Mouse (Mus musculus) hindbrain, embryonic 13.5 days (tissue): ENCODE data around the gene Cadm1. TPM values are rescaled to one million over a fixed set of nuclear protein-coding genes. Genes with fewer than 3 reads are reported as not detected.

Experiments used
- ATAC-seq: fragments of 200-750 bp; cut with Nextera tagmentation; 2 replicates; pipeline ENCODE4 v1.8.0; 2017; ENCODE audit warnings: moderate TSS enrichment; ENCODE audit not compliant: low FRiP score
- H3K27ac ChIP-seq: fragments of 300-500 bp; sonication (generic); 2 replicates; pipeline ENCODE4 v1.5.1; 2015; ENCODE audit warnings: inconsistent platforms, mild to moderate bottlenecking, moderate library complexity
- H3K27me3 ChIP-seq: fragments of 300-500 bp; sonication (generic); 2 replicates; pipeline ENCODE4 v1.6.1; 2015; ENCODE audit warnings: mild to moderate bottlenecking, inconsistent platforms
- H3K36me3 ChIP-seq: fragments of 300-500 bp; sonication (generic); 2 replicates; pipeline ENCODE4 v1.6.1; 2015; ENCODE audit warnings: mild to moderate bottlenecking, inconsistent platforms
- H3K4me1 ChIP-seq: fragments of 300-500 bp; sonication (generic); replicated peaks from 2 replicates; pipeline ENCODE4 v1.6.1; 2015; ENCODE audit warnings: inconsistent platforms
- H3K4me2 ChIP-seq: fragments of 300-500 bp; sonication (generic); 2 replicates; pipeline ENCODE4 v1.6.1; 2015; ENCODE audit warnings: inconsistent platforms, mild to moderate bottlenecking, moderate library complexity
- H3K4me3 ChIP-seq: fragments of 300-500 bp; sonication (generic); 2 replicates; pipeline ENCODE4 v1.5.1; 2015; ENCODE audit warnings: mild to moderate bottlenecking, inconsistent platforms
- H3K9ac ChIP-seq: fragments of 300-500 bp; sonication (generic); 2 replicates; pipeline ENCODE4 v1.6.1; 2015; ENCODE audit warnings: mild to moderate bottlenecking, inconsistent platforms
- H3K9me3 ChIP-seq: fragments of 300-500 bp; sonication (generic); 2 replicates; pipeline ENCODE4 v1.6.1; 2016; ENCODE audit warnings: inconsistent platforms
- WGBS: fragments of 180-500 bp; shearing (Covaris S2); methylation state at CpG from one replicate; pipeline ENCODE4 v1.1.7; 2015; 5-methylcytosine and 5-hydroxymethylcytosine counted together
- polyA plus RNA-seq: library from polyadenylated mRNA; unstranded; fragments of >200 nt; fragmentation: Nextera tagmentation; extraction: Ambion mirVana; gene quantifications from 2 replicates; pipeline ENCODE4 v1.2.1, GENCODE M21; 2015

Cadm1 gene
- polyA plus RNA-seq, 1 experiment from 2014 or later = 180 TPM

- H3K4me3 ChIP-seq = no peak overlapping the region
- peaks cover 68% of the 10 kb centered on the region for H3K4me1 ChIP-seq
- 74% methylated on average over 4 of the region's 4 CpGs for WGBS
- no peak overlapping the region for H3K4me2 ChIP-seq
- no peak overlapping the region for H3K9ac ChIP-seq
- no peaks in the 10 kb centered on the region for H3K36me3 ChIP-seq
- no peaks in the 10 kb centered on the region for H3K9me3 ChIP-seq
- ATAC-seq = no peak
- H3K27me3 ChIP-seq = no peaks in the 10 kb centered on the region
- H3K27ac ChIP-seq = no peak overlapping the region
Observed at GRCm38 (mm10) chr9:47616391-47616790, 86.4 kb downstream of the Cadm1 start.

GRCm38 (mm10) chr9:47619501-47620029 is 89.6 kb downstream of the Cadm1 start:
- no peak overlapping the region for H3K27ac ChIP-seq
- peaks cover 79% of the 10 kb centered on the region for H3K4me1 ChIP-seq
- H3K36me3 ChIP-seq = no peaks in the 10 kb centered on the region
- H3K4me3 ChIP-seq = no peak overlapping the region
- no peak overlapping the region for H3K4me2 ChIP-seq
- H3K9me3 ChIP-seq = no peaks in the 10 kb centered on the region
- ATAC-seq = no peak
- H3K9ac ChIP-seq = no peak overlapping the region
- 69% methylated on average over 8 of the region's 8 CpGs for WGBS
- H3K27me3 ChIP-seq = no peaks in the 10 kb centered on the region

GRCm38 (mm10) chr9:47623447-47624445 is 93.8 kb downstream of the Cadm1 start:
- Histone ChIP-seq H3K27me3 (no peaks in the 10 kb centered on the region), H3K9ac (no peak overlapping the region), H3K9me3 (no peaks in the 10 kb centered on the region), H3K27ac (peak overlapping the region; percentile 12; the same call in 1 of the 2 replicates), H3K36me3 (no peaks in the 10 kb centered on the region), H3K4me2 (no peak overlapping the region), H3K4me1 (peaks cover 42% of the 10 kb centered on the region), H3K4me3 (no peak overlapping the region)
- no peak for ATAC-seq
- 55% methylated on average over 12 of the region's 12 CpGs for WGBS

GRCm38 (mm10) chr9:47624565-47625520 is 94.9 kb downstream of the Cadm1 start:
- Histone ChIP-seq H3K27ac (no peak overlapping the region), H3K9ac (no peak overlapping the region), H3K4me3 (no peak overlapping the region), H3K4me1 (peaks cover 36% of the 10 kb centered on the region), H3K4me2 (no peak overlapping the region), H3K9me3 (no peaks in the 10 kb centered on the region), H3K27me3 (no peaks in the 10 kb centered on the region), H3K36me3 (no peaks in the 10 kb centered on the region)
- 88% methylated on average over 17 of the region's 17 CpGs for WGBS
- no peak for ATAC-seq

GRCm38 (mm10) chr9:47625621-47626210 is 95.7 kb downstream of the Cadm1 start:
- no peak overlapping the region for H3K4me2 ChIP-seq
- H3K27ac ChIP-seq = no peak overlapping the region
- no peak overlapping the region for H3K4me3 ChIP-seq
- no peak overlapping the region for H3K9ac ChIP-seq
- no peaks in the 10 kb centered on the region for H3K9me3 ChIP-seq
- no peaks in the 10 kb centered on the region for H3K36me3 ChIP-seq
- 93% methylated on average over 7 of the region's 7 CpGs for WGBS
- ATAC-seq = no peak
- H3K4me1 ChIP-seq = peaks cover 36% of the 10 kb centered on the region
- H3K27me3 ChIP-seq = no peaks in the 10 kb centered on the region

GRCm38 (mm10) chr9:47627966-47628365 is 98.0 kb downstream of the Cadm1 start:
- no peaks in the 10 kb centered on the region for H3K27me3 ChIP-seq
- WGBS = 95% methylated on average over 2 of the region's 2 CpGs

GRCm38 (mm10) chr9:47628550-47628949 is 98.6 kb downstream of the Cadm1 start:
- peaks cover 18% of the 10 kb centered on the region for H3K4me1 ChIP-seq
- ATAC-seq = no peak
- no peak overlapping the region for H3K4me2 ChIP-seq
- no peaks in the 10 kb centered on the region for H3K36me3 ChIP-seq
- WGBS = 84% methylated on average over 1 of the region's 1 CpGs
- no peaks in the 10 kb centered on the region for H3K9me3 ChIP-seq
- H3K9ac ChIP-seq = no peak overlapping the region
- no peaks in the 10 kb centered on the region for H3K27me3 ChIP-seq
- H3K4me3 ChIP-seq = no peak overlapping the region
- no peak overlapping the region for H3K27ac ChIP-seq

More at GRCm38 (mm10) chr9:47627966-47628365, 98.0 kb downstream of the Cadm1 start:
- H3K9ac ChIP-seq = no peak overlapping the region
- H3K36me3 ChIP-seq = no peaks in the 10 kb centered on the region
- H3K27ac ChIP-seq = no peak overlapping the region
- peaks cover 23% of the 10 kb centered on the region for H3K4me1 ChIP-seq
- ATAC-seq = no peak
- no peaks in the 10 kb centered on the region for H3K9me3 ChIP-seq
- no peak overlapping the region for H3K4me3 ChIP-seq
- no peak overlapping the region for H3K4me2 ChIP-seq

GRCm38 (mm10) chr9:47634695-47635094 is 104.7 kb downstream of the Cadm1 start:
- H3K27me3 ChIP-seq = no peaks in the 10 kb centered on the region
- H3K4me2 ChIP-seq = no peak overlapping the region
- no peak overlapping the region for H3K9ac ChIP-seq
- H3K4me3 ChIP-seq = no peak overlapping the region
- WGBS = 89% methylated on average over 3 of the region's 3 CpGs
- peaks cover 19% of the 10 kb centered on the region for H3K4me1 ChIP-seq
- H3K36me3 ChIP-seq = no peaks in the 10 kb centered on the region
- no peaks in the 10 kb centered on the region for H3K9me3 ChIP-seq
- ATAC-seq = no peak
- H3K27ac ChIP-seq = no peak overlapping the region

- H3K36me3 ChIP-seq = no peaks in the 10 kb centered on the region
- H3K9ac ChIP-seq = no peak overlapping the region
- ATAC-seq = no peak
- H3K4me1 ChIP-seq = peaks cover 21% of the 10 kb centered on the region
- H3K4me2 ChIP-seq = no peak overlapping the region
- no peaks in the 10 kb centered on the region for H3K9me3 ChIP-seq
- H3K27ac ChIP-seq = no peak overlapping the region
- WGBS = 77% methylated on average over 4 of the region's 4 CpGs
- H3K4me3 ChIP-seq = no peak overlapping the region
- H3K27me3 ChIP-seq = no peaks in the 10 kb centered on the region
Observed at GRCm38 (mm10) chr9:47642663-47643062, 112.7 kb downstream of the Cadm1 start.

GRCm38 (mm10) chr9:47645056-47645455 is 115.1 kb downstream of the Cadm1 start:
- no peaks in the 10 kb centered on the region for H3K9me3 ChIP-seq
- H3K9ac ChIP-seq = no peak overlapping the region
- 81% methylated on average over 2 of the region's 2 CpGs for WGBS
- ATAC-seq = no peak
- no peaks in the 10 kb centered on the region for H3K36me3 ChIP-seq
- no peak overlapping the region for H3K4me2 ChIP-seq
- H3K27me3 ChIP-seq = no peaks in the 10 kb centered on the region
- H3K27ac ChIP-seq = no peak overlapping the region
- H3K4me1 ChIP-seq = peaks cover 28% of the 10 kb centered on the region
- H3K4me3 ChIP-seq = no peak overlapping the region

- H3K4me2 ChIP-seq = no peak overlapping the region
- H3K9ac ChIP-seq = no peak overlapping the region
- H3K4me1 ChIP-seq = peaks cover 25% of the 10 kb centered on the region
- no peak for ATAC-seq
- 88% methylated on average over 11 of the region's 11 CpGs for WGBS
- no peaks in the 10 kb centered on the region for H3K27me3 ChIP-seq
- no peak overlapping the region for H3K4me3 ChIP-seq
- H3K9me3 ChIP-seq = no peaks in the 10 kb centered on the region
- H3K36me3 ChIP-seq = no peaks in the 10 kb centered on the region
- no peak overlapping the region for H3K27ac ChIP-seq
Observed at GRCm38 (mm10) chr9:47651431-47651830, 121.5 kb downstream of the Cadm1 start.

- Histone ChIP-seq H3K27ac (no peak overlapping the region), H3K4me2 (no peak overlapping the region), H3K36me3 (no peaks in the 10 kb centered on the region), H3K9me3 (no peaks in the 10 kb centered on the region), H3K4me3 (no peak overlapping the region), H3K9ac (no peak overlapping the region), H3K4me1 (peaks cover 24% of the 10 kb centered on the region), H3K27me3 (no peaks in the 10 kb centered on the region)
- ATAC-seq = no peak
- 88% methylated on average over 5 of the region's 5 CpGs for WGBS
Observed at GRCm38 (mm10) chr9:47652203-47652602, 122.2 kb downstream of the Cadm1 start.
